Mouse (Mus musculus): Measurements from ENCODE around the gene Olfr733.

Olfr733 gene

DNA sequence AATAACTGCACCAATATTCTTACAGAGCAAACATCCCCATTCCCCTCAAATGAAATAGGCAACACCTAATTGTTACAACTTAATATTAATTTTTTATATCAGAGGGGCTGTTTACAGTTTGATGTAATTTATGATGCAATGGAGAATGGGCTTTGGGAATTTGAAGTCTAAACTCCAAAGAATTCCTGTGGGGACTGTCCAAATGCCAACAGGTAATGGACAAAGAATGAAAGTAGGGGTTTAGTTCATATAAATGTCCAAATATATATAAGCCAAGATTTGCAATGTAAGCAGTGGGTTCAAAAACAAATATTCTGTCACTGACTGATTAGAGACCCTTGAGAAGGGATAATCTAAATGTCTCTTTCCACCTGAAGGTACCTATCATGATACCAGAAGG, at the start of gene Olfr733:
Olfr733 (minus strand) TSS at position 101 of the 400 bp plus-strand sequence.
- in situ Hi-C loops (cut with MboI; ENCODE audit: low pct_unique_long_range_greater_than_20kb in 1 of 2, low sequenced_read_pairs in 2 of 2, unreplicated experiment in 1 of 2), result no loop called here

DNA sequence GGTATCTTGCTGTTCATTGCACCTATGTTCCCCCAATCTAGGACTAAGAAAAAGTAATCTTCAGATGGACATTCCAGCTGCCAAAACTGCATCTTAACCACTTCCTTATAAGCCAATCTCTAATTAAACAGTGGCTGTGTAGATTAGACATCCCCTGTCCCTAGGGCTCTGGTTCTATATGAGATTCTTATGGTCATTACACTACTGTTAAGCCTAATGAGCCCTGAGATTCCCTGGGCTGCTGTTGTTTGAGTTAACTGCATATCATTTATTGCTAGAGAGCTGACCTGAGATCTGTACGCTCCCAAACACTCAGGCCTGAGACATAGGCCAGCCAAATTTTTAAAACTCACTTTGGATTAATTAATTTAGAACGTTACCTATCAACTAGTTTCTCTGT, 47.5 kb upstream of the Olfr733 start, which contains the start of gene Olfr735:
Olfr735 (minus strand) TSS at position 77 of the 400 bp plus-strand sequence.
- in situ Hi-C loops (cut with MboI; ENCODE audit: low pct_unique_long_range_greater_than_20kb in 1 of 2, low sequenced_read_pairs in 2 of 2, unreplicated experiment in 1 of 2), result no loop called here

DNA sequence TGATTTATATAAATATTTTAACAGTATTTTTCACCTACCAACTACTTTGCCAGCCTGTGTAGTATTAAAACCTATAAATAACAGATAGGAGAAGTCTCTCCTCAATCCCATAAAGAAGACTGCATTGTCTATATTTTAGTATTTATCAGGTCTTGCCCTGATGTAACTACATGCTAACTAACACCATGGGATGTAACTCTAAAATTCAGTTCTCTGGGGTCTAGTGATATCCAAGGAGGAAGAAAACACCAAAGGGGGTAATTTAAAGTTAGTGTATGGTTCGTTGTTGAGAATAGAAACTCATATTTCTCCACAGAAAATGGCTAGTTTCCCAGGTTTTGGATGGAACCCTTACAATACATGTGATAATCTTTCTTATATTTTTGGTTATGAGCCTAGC, 25.3 kb upstream of the Olfr733 start, which contains the start of gene Olfr734:
Olfr734 (minus strand) TSS at position 101 of the 400 bp plus-strand sequence.
- in situ Hi-C loops (cut with MboI; ENCODE audit: low pct_unique_long_range_greater_than_20kb in 1 of 2, low sequenced_read_pairs in 2 of 2, unreplicated experiment in 1 of 2), result no loop called here

DNA sequence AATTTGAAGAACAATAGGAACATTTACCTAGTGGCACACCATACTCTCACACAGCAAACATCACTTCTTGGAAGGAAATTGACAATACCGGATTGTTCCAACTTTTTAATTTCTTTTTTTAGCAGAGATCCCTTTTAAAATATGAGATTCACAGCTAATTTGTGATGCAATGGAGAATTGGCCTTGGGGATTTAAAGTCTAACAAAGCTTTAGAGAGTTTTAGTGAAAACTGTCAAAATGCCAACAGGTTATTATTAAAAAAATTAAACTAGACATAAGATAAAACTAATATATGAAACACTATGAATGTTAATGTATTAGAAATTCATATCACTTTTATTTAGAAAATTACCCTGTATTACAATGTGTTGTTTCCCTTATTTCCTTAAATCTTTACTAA, 17.2 kb downstream of the Olfr733 start, which contains the start of gene Olfr732:
Olfr732 (minus strand) TSS at position 101 of the 400 bp plus-strand sequence.
- in situ Hi-C loops (cut with MboI; ENCODE audit: low pct_unique_long_range_greater_than_20kb in 1 of 2, low sequenced_read_pairs in 2 of 2, unreplicated experiment in 1 of 2), result no loop called here

Measured in mouse embryonic stem cell (cell line).